18 mouse cellular contexts compared by ENCODE assay signal in the genomic region with DNA sequence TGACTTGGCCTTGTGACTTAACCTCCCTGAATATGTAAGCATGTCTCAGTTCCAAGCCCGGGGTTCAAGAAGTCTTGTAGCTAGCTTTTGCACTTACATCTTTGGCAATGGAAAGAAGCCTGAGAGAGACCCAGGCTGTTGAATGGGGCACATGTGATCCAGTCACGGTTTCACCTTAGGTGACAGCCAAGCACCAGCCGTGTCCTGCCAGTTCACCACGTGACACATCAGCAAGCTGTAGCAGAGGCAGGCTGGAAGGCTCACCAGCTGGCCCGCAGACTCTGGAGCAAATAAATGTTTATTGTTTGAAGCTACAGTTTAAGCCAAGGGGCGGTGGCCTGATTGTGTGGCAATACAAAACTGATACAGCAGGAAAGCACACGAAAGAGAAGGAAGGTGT.
DNase-seq lines count a peak whose midpoint lies in the region; ATAC-seq and TF ChIP-seq lines count a peak whose summit lies in the region.
"Had no signal": no experiment of that assay in that cellular context is flagged by ENCODE, and none has a peak within 500 bp of the region (broad histone marks: within the 10 kb centered on the region; RNA-seq: fewer than 3 reads in every experiment).

No protein-coding gene starts in this region.

- no peak for TF ChIP-seq POLR2A in lung, adult 2 months (IDR thresholded peaks at IDR 0.05; ENCODE audit: borderline replicate concordance, extremely low read depth, low read depth, low read length)

- H3K4me3 ChIP-seq in kidney, embryonic 14.5 days (ENCODE audit: low read length): no peak overlapping the region
- H3K4me3 ChIP-seq in lung, postnatal 0 days (ENCODE audit: low read depth, low read length): no peak overlapping the region
- H3K4me3 ChIP-seq in lung, adult 2 months (replicated peaks; ENCODE audit: extremely low read depth, low read depth, low read length): no peak overlapping the region
- no peak overlapping the region for H3K4me3 ChIP-seq in midbrain, embryonic 13.5 days (replicated peaks)
- H3K4me3 ChIP-seq: forebrain, embryonic 12.5 days; hindbrain, embryonic 13.5 days; midbrain, embryonic 10.5 days had no signal

- H3K9ac ChIP-seq in kidney, embryonic 14.5 days (ENCODE audit: low read depth, low read length): no peak overlapping the region
- no peak overlapping the region for H3K9ac ChIP-seq in lung, postnatal 0 days (replicated peaks; ENCODE audit: low read depth)
- no peak overlapping the region for H3K9ac ChIP-seq in midbrain, embryonic 13.5 days (replicated peaks)
- H3K9ac ChIP-seq: forebrain, embryonic 12.5 days; hindbrain, embryonic 13.5 days had no signal

- TF ChIP-seq CTCF in lung, postnatal 0 days (IDR thresholded peaks at IDR 0.05): no peak
- no peak for TF ChIP-seq CTCF in lung, adult 2 months (IDR thresholded peaks at IDR 0.05; ENCODE audit: insufficient read depth, low read length)

- WGBS in kidney, embryonic 14.5 days: 82% methylated on average over 7 of the region's 7 CpGs
- WGBS in lung, postnatal 0 days: 47% methylated on average over 7 of the region's 7 CpGs
- WGBS in lung, adult 2 months: 63% methylated on average over 7 of the region's 7 CpGs
- 75% methylated on average over 7 of the region's 7 CpGs for WGBS in midbrain, embryonic 13.5 days

- no peaks in the 10 kb centered on the region for H3K27me3 ChIP-seq in kidney, embryonic 14.5 days (ENCODE audit: control insufficient read depth, insufficient read depth, low read length)
- H3K27me3 ChIP-seq in lung, postnatal 0 days (replicated peaks; ENCODE audit: insufficient read depth, low read length): peaks cover 11% of the 10 kb centered on the region; the same call in 1 of the 2 replicates
- peaks cover 9% of the 10 kb centered on the region; the same call in 1 of the 2 replicates for H3K27me3 ChIP-seq in midbrain, embryonic 13.5 days

- no peaks in the 10 kb centered on the region for H3K36me3 ChIP-seq in kidney, embryonic 14.5 days (ENCODE audit: control insufficient read depth, insufficient read depth, low read length)
- no peaks in the 10 kb centered on the region for H3K36me3 ChIP-seq in lung, postnatal 0 days (ENCODE audit: insufficient read depth, low read length)
- no peaks in the 10 kb centered on the region for H3K36me3 ChIP-seq in midbrain, embryonic 13.5 days
- H3K36me3 ChIP-seq: forebrain, embryonic 12.5 days; hindbrain, embryonic 13.5 days; midbrain, embryonic 10.5 days had no signal

- no peak for TF ChIP-seq EP300 in lung, postnatal 0 days (IDR thresholded peaks at IDR 0.05)

- H3K4me1 ChIP-seq in kidney, embryonic 14.5 days (ENCODE audit: control insufficient read depth, insufficient read depth, low read length): no peaks in the 10 kb centered on the region
- peaks cover 8% of the 10 kb centered on the region for H3K4me1 ChIP-seq in lung, postnatal 0 days (ENCODE audit: insufficient read depth, low read depth, low read length)
- no peaks in the 10 kb centered on the region; the same call in 1 of the 2 replicates for H3K4me1 ChIP-seq in lung, adult 2 months (ENCODE audit: control insufficient read depth, insufficient read depth, low read length)
- H3K4me1 ChIP-seq in midbrain, embryonic 13.5 days (replicated peaks): peaks cover 10% of the 10 kb centered on the region

- ATAC-seq in kidney, embryonic 14.5 days (ENCODE audit: low FRiP score, low TSS enrichment): no peak
- ATAC-seq in lung, postnatal 0 days: peak; percentile 57
- no peak for ATAC-seq in monocyte, adult 5-6 weeks (replicated peaks; ENCODE audit: insufficient number of reproducible peaks, low FRiP score, low TSS enrichment, poor library complexity, severe bottlenecking)
- no peak for ATAC-seq in midbrain, embryonic 13.5 days

- H3K27ac ChIP-seq in kidney, embryonic 14.5 days (ENCODE audit: low read depth, low read length): no peak overlapping the region
- no peak overlapping the region for H3K27ac ChIP-seq in lung, postnatal 0 days (ENCODE audit: low read length)
- H3K27ac ChIP-seq in midbrain, embryonic 13.5 days: no peak overlapping the region
- H3K27ac ChIP-seq: forebrain, embryonic 12.5 days; hindbrain, embryonic 13.5 days; midbrain, embryonic 10.5 days had no signal

- peak; percentile 83 for DNase-seq in kidney, adult 11 months
- DNase-seq in lung, postnatal 0 days (ENCODE audit: low spot score): peak; percentile 58
- DNase-seq in lung, adult 2 months: no peak
- peak; percentile 79 for DNase-seq in kidney, adult 9 months
- DNase-seq in yolk sac, embryonic 10.5 days (ENCODE audit: low spot score): peak; percentile 38
- DNase-seq: adrenal gland, postnatal 36 days; cerebellum, adult 9-11 months; heart, postnatal 14 days; layer of hippocampus, adult 9-11 months; right cerebral cortex, postnatal 4 days; thymus, postnatal 4 days had no signal

- H3K9me3 ChIP-seq in kidney, embryonic 14.5 days (ENCODE audit: control insufficient read depth, low read length): no peaks in the 10 kb centered on the region
- no peaks in the 10 kb centered on the region for H3K9me3 ChIP-seq in lung, postnatal 0 days (ENCODE audit: low read length)
- no peaks in the 10 kb centered on the region for H3K9me3 ChIP-seq in midbrain, embryonic 13.5 days
- H3K9me3 ChIP-seq: forebrain, embryonic 12.5 days; hindbrain, embryonic 13.5 days; midbrain, embryonic 10.5 days had no signal

- no peak overlapping the region for H3K4me2 ChIP-seq in kidney, embryonic 14.5 days (replicated peaks; ENCODE audit: low read depth, low read length)
- no peak overlapping the region for H3K4me2 ChIP-seq in lung, postnatal 0 days (replicated peaks; ENCODE audit: low read depth, low read length)
- H3K4me2 ChIP-seq in midbrain, embryonic 13.5 days (replicated peaks): no peak overlapping the region
- H3K4me2 ChIP-seq: forebrain, embryonic 12.5 days; heart, embryonic 11.5 days; hindbrain, embryonic 13.5 days had no signal
